Mouse (Mus musculus) kidney, postnatal 14 days (tissue): ENCODE data around the gene Angptl2.

ENCODE experiments used
- DNase-seq: peaks from one replicate; pipeline ENCODE4 v3.0.0; 2022; ENCODE audit warnings: mixed read lengths

The Angptl2 gene

DNA sequence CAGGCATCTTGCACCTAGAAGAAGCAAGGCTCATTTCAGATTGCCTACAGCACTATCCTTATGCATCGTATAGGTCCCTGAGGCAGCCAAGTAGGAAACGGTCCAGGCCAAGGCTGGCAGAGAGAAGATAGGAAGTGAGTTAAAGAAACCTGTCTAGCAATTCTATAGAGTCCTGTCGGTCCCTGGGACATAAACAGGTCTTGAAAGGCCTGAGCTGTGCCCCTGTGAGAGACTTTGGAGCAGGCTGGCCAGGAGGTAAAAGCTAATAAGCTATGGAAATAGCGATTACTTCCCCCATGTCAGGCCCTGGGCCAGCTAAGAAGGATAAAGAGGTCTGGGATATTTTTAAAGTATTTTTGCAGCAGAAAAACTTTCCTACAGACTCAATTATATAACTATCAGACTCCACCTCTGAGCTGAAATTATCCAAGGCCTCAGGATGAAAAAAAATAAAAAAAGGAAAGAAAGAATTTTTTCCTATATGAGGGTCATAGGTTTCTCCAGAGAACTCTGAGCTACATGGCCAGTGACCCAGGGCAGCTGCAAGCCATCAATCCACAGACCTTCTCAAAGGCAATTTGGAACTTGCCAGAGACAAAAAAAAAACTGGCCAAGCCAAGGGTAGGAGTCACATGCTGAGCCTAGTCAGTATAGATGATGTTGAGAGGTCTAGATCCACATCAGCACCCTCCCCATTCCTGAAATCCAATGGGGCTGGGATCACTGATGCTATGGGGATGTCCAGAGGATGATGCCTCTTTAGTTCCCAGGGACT is 57.0 kb downstream of the Angptl2 start:
- DNase-seq: no peak

DNA sequence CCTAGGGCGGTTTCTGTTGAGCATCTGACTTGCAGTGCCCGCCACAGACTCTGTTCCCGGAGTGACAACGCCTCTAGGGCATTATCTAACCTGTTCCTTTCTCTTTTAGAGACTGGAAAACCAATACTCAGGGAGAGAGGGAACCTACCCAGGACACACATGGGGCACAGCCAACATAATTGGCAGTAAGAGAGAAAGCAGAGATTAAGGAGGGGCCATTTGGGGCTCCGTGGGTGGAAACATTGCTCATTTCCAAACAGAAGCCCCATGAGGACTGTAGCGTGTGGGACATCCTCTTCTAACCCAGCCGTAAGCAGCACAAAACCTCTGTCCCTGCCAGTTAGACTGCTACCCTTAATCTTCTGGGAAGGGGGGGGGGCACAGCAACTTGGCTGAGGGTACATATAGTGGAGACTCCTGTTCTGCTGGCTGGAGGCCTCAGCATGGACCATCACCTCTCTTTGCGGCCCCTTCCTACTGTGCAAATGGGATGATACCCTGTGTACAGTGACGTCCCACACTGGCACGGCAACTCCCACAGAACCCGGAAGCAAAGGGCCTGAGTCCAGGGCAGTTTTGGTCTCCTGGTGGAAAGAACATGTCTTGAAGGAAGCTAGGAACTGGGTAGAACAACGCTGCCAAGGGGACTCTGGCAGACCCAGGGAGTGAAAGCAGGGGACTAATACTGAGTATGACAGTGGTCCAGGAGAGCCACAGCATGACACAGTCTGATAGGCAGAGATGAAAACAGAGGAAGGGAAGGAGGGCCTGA is 59.0 kb downstream of the Angptl2 start:
- no peak for DNase-seq

- DNase-seq: no peak
Observed at GRCm38 (mm10) chr2:33279758-33280157, 63.9 kb downstream of the Angptl2 start.

- DNase-seq: no peak
Observed at GRCm38 (mm10) chr2:33280525-33280924, 64.7 kb downstream of the Angptl2 start.

DNA sequence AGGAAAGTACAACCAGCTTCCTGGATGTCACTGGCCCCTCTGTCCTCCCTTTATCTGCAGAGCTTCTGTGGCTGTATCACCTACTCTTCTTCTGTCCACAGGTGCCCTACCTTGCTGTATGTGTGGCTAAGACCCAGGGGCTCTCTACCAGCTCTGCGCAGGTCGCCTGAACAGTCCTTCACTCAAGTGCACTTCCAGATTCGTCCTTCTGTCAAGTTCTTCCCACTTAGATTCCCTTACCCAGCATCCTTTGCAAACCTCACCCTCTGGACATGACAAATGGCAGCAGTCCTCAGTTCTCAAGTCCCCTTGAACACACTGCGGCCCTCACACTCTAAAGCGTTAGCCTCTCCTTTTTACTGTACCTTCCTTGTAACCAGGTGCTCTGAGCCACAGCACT is 65.9 kb downstream of the Angptl2 start:
- no peak for DNase-seq

- peak; percentile 72 for DNase-seq
Observed at GRCm38 (mm10) chr2:33282877-33283276, 67.0 kb downstream of the Angptl2 start.

DNA sequence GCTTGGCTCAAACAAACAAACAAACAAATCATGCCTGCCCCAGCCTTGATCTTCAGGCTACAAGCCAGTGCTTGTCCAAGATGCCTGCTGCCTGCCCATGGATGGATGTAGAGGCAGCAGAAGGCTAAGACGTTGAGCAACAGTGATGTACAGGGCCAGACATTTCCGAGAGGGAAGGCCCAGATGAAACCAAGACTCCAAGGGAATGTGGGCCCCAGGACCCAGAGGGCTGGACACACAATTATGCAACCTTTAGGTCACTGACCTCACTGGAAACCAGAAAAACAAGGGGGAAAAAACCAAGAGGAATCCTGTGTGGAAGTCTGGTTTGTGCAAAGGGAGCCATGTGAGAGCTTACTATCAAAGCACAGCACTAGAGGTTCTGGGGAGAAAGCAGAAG is 67.8 kb downstream of the Angptl2 start:
- peak; percentile 41 for DNase-seq

DNA sequence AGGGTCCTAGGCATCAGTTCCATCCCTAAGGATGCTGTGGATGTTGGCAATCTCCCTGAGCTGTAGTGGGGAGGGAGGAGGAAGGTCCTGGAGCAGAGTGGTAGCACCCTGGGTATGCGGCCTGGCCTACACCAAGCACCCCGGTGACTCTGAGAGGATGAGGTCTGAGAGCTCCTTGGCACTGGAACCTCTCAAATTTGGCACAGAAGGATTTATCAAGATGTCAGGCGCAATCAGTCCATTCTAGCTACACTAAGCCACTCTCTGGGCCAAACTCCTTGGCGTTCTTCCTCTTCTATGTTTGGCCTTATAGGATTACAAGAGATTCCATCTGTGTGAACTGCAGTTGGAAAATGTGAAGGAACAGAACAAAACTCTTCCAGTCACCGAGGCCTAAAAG is 73.0 kb downstream of the Angptl2 start:
- no peak for DNase-seq

- no peak for DNase-seq
Observed at GRCm38 (mm10) chr2:33290491-33290890, 74.6 kb downstream of the Angptl2 start.

DNA sequence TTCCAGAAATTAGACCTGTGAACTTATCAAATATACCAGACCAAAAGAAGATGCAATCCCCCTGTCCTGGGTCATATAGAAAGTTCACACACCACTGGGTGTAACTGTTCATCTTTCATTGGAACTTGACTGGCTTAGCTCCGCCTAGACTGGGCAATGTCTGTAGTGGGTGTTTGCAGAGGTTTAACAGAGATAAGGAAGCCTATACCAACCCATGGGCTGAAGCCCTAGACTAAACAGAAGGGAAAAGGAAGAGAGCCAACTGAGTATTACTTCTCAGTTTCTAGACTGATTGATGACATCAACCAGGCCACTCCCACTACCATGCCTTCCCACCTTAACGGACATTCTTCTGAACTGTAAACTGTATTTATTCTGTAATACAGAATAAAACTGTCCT is 76.2 kb downstream of the Angptl2 start:
- no peak for DNase-seq

- no peak for DNase-seq
Observed at GRCm38 (mm10) chr2:33295115-33295514, 79.2 kb downstream of the Angptl2 start.
